Mouse (Mus musculus): ENCODE measurements around the gene Crabp2.
A peak's percentile ranks its signal among the peaks of the same experiment; 100 is the strongest.

The Crabp2 gene

DNA sequence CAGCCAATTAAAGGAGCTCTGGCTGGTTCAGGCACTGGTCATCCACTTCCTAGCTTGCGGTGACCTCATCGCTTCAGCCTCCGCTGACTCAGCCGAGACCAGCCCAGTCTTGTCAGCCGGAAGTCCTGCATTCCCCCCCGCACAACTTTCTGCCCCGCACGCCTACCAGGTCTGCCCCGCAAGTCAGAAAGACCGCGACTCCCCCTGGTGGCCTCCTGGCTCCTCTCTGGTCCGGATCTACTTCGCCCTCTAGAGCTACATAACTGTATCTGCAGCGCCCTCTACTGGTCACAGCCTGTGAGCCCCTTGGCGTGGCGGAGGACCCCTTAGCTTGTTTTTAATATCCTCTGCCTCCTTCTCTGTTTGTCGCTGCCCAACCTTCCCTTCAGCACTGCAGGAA is 38.4 kb downstream of the Crabp2 start:
- peak; percentile 96 for DNase-seq

DNA sequence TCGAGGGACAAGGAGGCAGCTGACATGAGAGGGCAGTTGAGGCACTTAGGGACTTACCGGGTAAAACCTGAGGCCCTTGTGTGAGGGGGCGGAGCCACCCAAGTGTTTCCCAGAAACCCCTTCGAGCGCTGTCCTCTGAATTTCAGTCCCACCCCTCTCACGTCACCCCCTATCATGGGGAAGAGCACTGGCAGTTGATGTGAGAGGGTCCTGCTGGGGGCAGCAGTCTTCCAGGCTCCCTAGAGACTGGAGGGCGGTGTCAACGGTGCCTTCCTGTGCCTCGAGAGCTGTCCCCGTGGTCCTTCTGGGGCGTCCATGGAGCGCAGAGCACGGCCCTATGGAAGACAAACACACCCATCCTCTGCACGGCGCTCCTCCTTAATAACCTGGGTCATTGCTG is 39.2 kb downstream of the Crabp2 start:
- DNase-seq: no peak

DNA sequence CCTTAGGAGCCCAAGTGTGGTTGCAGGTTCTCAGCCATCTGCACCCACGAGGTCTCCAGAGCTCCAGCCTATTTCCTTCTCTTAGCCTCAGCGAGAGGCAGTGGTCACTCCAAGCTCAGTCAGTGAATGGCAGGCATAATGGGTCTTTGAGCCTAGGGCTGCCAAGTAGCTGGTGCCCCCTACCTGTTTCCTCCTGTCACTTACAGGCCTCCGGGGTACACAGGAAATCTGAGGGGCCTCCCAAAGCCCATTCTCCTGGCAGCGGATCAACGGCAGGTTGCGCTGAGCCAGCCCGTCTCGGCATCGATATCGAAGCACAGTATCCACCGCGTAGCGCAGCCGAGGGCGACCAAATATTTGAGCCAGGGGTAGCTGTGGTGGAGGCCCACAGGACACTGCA is 39.6 kb downstream of the Crabp2 start:
- no peak for DNase-seq

DNA sequence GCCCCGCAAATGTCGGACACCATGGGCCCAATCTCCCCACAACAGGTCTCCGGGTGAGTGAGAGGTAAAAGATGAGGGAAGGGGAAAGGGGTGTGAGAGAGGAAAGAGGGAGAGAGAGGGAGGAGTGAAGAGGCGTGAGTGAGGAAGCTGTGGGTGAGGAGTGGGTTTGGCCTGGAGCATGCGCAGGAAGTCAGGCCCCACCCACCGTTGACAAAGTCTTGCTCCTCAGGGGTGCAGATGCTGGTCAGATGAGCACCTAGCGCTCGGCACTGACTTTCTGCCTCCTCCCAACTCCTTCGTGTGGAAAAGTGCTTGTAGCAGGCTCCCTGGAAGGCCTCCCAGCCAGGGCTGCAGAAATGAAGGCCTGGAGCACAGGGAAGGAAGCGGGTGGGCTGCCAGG is 41.5 kb downstream of the Crabp2 start:
- DNase-seq: no peak

DNA sequence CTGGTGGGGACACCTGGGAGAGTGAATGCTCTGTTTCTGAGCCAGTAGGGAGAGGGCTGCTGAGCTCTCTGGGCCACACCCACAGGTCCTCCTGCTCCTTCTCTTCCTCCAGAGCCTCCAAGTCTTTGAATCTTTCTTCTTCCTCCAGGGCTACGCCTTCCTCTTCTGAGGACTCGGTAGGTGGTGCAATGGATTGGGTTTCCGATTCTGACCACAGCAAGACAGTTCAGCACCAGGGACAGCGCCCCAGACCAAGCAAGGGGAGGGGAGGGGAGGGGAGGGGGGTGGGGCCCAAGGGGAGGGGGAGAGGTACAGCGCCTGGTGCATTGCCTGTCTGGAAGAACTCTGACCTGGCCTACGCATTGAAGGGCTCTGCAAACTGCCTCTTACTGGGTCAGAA is 45.0 kb downstream of the Crabp2 start:
- DNase-seq: no peak

DNA sequence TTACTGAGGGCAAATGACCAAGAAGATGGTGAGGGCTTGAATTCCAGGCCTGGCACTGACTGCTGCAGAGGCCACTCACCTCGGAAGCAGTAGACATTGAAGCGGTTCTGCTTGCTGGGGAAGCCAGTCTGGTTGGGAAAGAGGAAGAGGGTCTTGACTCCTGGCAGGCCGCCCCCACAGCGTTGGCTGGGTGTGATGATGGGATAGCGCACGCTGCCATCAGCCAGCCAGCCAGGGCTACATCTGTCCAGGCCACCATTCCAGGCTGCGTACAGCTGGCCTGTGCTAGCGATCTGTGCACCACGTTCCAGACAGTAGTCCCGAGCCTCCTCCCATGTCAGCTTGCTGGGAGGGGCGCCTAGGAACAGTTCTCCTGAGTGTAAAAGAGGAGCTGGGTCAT is 46.9 kb downstream of the Crabp2 start:
- DNase-seq: no peak

DNA sequence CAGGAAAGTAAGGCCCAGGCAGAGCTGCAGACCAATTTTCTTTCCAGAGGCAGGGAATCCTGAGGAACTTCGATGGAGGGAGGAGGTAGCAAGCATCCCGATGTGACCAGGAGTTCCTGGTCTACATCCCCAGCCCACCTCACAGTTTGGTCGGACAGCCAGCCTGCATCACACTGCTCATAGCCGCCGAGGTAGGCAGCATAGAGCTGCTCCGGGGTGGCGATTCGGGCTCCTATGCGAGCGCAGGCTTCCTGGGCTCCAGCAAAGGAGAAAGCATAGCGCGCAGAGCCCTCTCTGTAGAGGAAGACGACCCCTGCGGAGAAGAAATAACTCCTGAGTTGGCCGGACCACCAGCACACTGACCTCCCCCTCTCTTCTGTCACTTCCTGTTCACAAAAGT is 47.9 kb downstream of the Crabp2 start:
- DNase-seq: no peak

DNA sequence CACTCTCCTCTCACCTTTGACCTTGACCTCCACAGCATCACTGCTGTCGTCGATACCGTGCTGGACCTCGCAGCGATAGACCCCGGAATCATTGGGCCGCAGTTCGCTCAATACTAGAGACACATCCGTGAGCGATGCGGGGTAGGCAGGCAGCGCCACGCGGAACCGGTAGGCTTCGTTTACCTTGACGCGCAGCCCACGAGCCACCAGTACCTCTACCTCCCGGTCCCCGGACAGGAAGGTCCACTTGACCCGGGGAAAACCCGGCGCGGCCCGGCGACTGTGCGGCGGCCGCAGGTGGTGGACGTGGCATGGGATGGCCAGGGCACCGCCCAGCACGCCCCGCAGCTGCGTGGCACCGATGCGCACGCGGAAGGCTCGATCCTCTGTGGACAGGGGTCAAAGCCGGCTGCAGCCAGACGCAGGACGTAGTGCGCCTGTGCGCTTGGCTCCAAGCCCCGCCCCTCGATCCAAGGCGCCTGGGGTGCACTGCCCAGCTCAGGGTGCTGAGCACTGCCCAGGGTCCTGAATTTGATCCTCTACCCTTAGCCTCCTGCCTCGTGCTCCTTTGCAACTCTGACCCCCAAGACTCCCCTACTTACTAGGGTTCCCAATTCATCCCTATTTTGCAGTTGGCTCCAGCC is 48.6 kb downstream of the Crabp2 start:
- no peak for DNase-seq

DNA sequence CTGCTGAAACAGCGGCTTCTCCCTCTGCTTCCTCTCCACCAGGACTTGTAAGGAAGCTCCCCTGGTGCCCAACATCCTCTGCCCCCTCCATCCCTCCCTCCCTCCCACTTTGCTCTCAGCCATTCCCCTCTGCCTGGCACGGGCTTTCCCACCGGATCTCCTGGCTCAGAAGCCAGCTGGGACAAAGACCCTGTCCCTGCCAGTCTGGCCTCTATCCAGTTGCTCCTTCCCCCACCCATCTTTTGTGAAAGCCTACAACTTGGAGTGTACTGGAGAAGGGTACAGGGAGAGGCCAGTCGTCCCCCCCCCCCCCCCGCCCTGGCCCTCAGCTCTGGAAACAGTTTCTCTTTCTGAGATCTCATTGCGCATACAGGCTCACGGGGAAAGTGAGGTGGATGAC is 50.3 kb downstream of the Crabp2 start:
- DNase-seq: no peak

DNA sequence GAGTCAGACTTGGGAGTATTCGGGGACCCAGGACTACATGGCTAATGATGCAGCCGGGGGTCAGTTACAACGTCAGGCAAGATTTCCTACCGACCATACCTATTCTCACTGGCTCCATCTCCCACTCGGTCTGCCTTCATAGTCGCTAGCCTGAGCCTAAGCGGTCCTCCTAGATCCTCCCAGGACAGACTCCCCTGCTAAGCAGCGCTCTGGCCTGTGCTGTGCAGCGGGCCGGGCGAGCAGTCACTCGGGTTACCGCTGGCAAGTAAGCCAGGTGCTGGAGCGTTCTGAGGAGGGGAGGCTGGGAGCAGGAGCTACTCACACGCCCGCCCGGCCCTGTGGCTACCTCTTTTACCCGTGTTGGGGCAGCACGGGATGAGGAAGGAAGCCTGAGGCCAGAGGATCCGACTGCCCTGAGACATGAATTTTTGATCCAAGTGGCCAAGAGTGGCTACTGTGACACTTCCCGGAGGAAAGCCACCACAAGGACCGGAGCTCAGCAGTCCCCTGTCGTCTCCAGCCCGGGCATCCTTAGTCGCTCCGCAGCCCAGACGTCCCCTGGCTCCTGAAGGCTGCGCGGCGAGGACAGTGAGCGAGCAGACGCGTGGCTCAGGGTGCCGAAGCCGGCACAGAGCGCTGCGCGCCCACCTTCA is 50.9 kb downstream of the Crabp2 start:
- DNase-seq: no peak

DNA sequence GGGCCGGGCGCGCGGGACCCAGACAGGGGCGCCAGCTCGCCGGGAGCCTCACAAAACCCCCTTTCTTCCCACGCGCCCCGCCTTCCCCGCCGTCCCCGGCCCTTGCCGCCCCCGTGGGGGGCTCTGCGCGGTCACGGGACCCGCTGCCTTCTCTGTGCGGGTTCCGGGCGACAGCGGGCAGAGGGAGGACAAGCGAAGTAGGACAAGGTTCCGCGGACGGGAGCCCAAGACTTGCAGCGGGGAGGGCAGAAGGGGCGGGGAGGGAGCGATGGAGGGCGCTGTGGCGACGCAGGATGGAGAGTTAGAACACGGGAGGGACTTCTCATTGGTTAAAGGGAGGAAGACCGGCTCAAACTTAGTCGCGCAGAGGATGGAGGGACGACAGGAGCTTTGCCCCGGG is 51.7 kb downstream of the Crabp2 start, which contains the start of gene Bcan:
Bcan (minus strand) TSS at position 50 of the 400 bp plus-strand sequence.
- DNase-seq: no peak

DNA sequence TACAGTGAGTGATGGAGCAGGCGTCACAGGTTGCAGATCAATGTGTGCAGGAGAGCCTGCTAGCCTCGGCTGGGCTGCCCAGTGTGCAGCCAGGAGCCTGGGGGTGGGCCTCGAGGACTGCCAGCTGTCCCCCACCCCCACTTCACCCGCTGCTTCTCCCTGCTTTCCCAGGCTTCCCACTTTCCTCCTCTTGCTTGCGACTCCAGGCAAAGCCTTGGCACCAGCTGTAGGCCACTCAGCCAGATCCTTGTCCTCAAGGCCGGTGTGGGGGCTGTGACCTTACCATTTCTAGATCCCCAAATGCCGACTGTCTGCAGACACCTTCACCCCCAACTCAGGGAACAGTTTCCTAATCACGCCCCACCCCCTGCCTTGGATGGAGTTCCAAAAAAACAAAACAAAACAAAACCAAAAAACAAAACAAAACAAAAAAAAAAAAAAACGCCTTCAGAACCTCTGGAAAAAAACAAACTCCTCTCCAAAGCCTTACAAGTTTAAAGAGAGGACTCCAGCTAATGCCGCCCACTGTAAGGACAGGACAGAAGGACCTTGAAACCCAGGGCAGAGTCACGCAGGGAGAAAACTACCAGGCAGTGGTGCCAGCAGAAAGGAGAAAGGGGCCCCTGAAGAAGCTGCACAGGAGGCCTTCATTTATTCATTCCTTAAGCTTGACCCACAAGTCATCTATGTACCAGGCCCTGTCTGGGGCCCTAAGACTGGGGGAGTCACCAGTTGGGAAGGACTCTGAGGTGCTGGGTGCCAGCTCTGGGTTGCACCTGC is 52.5 kb downstream of the Crabp2 start:
- no peak for DNase-seq

DNA sequence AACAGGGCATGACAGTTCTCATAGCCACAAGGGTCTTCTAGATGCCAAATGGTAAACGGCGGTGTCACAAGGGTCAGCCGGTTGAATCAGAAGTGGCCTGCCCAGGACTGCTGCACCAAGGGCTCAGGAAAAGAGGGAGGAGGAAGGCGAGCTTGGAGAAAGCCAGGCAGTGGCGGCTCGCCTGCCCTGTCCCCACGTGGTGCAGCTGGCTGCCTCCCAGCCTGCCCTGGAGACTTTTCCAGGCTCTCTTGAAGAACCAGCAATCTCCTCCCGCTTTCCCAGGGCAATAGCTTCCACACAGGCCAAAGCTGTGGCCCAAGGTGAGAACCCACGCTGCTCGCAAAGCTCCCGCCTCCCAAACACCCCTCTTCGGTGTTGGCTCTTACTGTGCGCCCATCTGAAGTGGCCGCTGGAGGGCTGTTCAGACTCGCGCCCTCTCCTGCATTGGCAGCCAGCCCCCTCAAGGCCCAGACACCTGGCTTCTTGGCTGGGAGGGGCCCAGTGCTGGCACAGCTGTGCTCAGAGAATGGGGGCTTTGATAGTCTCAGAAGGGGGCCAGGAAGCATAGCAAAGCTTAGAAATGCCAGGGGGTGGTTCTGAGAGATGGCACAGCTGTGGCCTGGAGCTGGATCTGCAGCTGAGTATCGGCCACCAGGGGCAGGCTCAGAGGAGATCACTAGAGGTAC is 54.0 kb downstream of the Crabp2 start:
- no peak for DNase-seq
